Mouse (Mus musculus): ENCODE results near the gene Diras2. TPM values are rescaled to one million over a fixed set of nuclear protein-coding genes. Genes with fewer than 3 reads are reported as not detected.

Diras2 gene
- total RNA-seq, 4 experiments from 2014 or later, result 159 to 171 (median 164) TPM

DNA sequence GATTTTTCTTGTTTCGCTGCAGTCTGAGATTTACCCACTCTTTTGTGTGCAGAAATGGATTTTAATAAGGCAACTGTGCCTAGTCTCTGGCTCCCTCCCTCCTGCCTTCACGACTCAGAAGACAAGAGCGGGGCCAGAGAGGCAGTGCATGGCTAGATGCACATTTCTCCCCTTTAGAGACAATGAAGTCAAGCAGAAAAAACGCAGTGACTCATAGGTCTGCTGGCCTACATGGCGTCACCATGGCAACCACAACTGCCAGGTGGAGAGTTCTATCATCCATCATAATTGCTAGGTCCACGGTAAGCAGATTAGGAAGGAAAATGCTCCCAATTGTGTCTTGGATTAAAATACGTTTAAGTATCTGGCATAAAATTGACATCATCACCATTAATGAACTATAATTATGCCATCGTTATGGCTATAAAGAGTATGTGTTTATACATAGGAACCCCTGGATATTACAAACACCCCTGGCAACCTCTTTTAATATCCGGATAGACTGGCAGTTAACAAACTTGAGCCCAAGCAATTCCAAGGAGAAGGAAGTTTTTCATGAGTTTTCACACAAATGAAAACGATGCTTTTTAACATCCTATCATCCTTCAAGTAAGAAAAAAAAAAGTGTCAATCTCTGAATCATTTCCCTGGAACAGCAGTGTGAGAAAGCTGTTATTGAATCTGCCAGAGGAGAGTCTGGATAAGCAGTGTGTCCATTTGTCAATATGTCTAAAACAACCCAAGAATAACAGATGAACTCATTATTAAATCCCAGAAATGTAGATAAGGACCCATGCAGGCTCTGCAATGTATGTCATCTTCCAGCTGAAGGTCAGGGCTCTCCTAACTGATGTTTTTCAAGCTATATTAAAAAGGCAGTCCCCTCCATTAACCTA lies 61.0 kb downstream of the Diras2 start:
- DNase-seq (ENCODE audit: low spot score in 2 of 2), result peak; percentile 23 to 31

DNA sequence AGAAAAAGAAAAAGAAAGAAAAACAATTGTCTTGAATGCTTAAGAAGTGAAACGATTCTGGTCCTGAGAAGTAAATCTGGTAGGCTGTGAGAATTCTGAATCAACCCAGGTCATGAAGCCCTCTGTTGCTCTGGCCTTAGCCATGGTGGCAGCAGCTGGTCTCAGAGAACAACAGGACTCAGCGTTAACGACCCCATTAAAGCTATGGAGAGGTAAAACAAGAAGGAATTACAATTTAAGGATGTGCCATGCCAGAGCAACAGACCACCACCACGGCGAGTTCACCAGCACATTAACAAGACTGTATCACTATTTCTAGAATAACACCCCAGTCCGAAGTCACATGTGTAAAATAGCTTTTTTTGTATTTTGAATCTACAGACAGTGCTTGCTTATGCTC lies 65.9 kb downstream of the Diras2 start:
- no peak for DNase-seq (ENCODE audit: low spot score in 2 of 2)

DNA sequence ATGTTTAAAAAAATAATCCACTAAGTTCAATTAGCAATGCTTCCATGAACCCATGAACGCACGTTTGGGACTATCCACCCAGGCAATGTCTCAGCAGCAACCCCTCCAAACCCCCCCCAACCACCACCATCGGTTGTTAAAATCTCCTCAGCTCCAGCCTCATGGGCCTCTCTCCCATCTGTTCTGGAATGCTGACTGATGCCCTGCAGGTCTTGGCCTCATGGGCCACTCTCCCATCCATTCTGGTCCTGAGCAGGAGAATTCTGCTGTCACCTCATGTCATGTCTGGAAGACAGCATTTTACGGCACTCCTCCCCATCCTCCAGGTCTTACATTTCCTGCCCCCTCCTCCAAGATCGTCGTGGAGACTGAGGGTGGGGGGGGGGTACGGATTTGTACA lies 71.1 kb downstream of the Diras2 start:
- DNase-seq (ENCODE audit: low spot score in 2 of 2), result no peak

DNA sequence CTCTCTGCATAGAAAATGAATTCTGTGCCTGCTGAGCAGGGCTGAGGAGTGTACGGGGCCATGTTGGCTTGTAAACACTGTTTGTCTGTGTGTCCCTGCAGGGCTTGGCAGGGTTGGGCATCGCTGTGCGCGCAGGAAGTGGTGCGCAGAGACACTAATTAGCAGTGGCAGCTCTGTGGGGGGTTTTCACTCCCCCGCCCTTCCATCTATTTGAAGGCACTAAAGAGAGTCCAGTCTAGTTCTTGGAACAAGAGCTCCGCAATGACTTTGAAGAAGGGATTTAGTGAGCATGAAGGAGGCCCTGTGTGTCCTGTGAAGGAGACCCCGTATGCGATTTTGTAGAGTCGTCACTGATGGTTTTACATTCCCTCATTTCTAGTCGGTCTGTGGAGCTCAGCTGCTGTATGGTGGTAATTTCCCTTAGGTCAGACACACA lies 73.2 kb downstream of the Diras2 start:
- peak; percentile 67 to 81 for DNase-seq (ENCODE audit: low spot score in 2 of 2)

DNA sequence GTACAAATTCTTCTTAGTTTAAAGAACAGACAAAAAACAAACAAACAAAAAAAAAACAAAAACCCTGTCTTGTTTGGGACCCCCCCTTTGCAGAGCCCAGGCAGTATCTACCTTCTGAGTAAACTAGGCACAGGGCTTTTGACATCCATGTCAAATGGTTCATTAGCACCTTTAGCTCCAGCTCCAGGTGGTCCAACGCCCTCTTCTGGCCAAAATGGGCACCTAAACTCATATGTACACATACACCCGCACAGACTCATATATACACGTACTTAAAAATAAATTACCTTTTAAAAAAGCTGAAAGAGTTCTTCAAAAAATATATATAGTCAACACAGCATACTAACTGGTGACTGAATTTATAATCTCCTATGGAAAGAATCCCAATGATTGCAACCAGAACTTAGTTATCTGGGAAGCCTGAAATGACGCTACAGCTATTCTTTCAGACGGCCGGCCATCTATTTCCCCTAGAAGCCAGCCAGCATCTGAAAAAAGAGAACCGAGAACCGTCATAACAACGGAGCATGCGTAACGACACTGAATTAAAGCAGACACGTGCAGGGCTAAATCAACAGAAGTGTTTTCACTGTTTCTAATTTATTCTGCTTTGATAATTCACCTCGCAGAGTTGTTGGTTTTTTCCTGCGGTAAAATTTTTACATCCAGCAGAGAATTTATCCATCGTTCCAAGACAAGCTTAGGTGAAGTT lies 73.7 kb downstream of the Diras2 start:
- DNase-seq (ENCODE audit: low spot score in 2 of 2), result no peak

DNA sequence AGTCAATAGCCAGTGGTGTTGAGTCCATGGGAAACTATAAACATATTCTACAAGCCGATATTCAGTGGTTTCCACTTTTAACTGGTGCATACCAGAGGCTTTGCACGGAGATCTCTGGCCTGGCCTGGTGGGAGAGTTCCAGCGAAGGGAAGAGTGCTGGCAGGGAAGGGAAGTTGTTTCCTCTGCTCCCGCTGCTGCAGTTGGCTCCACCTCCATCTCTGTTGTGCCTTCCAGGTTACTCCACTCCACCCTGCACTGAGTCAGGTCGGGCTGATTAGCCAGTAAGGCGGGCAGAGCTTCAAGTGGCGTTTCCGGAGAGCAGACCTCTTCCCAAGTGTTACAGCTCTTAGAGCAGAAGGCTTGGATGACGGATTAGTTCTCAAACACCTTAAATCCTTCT lies 75.8 kb downstream of the Diras2 start:
- no peak for DNase-seq (ENCODE audit: low spot score in 2 of 2)

DNA sequence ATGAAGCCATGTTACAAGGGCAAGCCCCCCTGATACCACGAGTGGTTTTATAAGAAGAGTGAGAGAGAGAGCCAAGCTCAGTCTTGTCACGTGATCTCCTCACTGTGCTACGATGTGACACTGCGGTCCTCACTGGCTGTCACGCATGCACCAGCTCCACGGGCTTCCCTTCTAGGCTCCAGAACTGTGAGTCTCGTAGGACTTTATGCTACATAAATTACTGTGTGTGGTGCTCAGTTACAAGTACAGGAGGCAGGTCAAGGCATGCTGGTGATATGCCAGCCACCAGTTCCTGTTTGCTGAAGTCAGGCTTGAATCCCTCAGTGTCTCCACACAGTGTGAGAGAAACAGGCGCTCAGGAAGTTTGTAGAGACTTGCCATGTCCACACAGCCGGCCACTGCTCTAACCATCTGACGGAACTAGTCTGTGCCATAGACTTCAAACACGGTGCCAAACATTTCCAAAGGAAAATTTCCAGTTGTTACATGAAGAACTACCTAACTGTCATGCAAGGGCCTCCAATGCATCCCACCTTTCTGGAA lies 76.3 kb downstream of the Diras2 start:
- no peak for DNase-seq (ENCODE audit: low spot score in 2 of 2)

Other genes with a start within 250 kb of the Diras2 start
- 1 to 10 TPM; 3.5 to 5.8 (median 4.2) TPM for gene Syk, start 51.9 kb upstream of the Diras2 start, total RNA-seq (2022)